Mouse (Mus musculus): Measurements from ENCODE around the gene Nf2. TPM values are rescaled to one million over a fixed set of nuclear protein-coding genes. Genes with fewer than 3 reads are reported as not detected.
"Not testable (repeated sequence)": the region's sequence is repeated elsewhere in the genome, so short reads cannot be mapped to it uniquely, and the experiment has no call there.

The Nf2 gene
- polyA plus RNA-seq, 1 experiment from 2014 or later, result 18.7 TPM

- H3K9ac ChIP-seq (ENCODE audit: low read length); H3K4me1 ChIP-seq (replicated peaks; ENCODE audit: control insufficient read depth, insufficient read depth); H3K27ac ChIP-seq (replicated peaks); H3K36me3 ChIP-seq (ENCODE audit: control insufficient read depth, insufficient read depth, low read length); H3K4me3 ChIP-seq (ENCODE audit: low read depth, low read length); H3K9me3 ChIP-seq (ENCODE audit: control insufficient read depth, low read length); H3K4me2 ChIP-seq (replicated peaks; ENCODE audit: low read depth); ATAC-seq (ENCODE audit: low FRiP score, low TSS enrichment); H3K27me3 ChIP-seq (ENCODE audit: control insufficient read depth, insufficient read depth, low read length); DNase-seq (ENCODE audit: low spot score): not testable (repeated sequence)
- 95% methylated on average over 4 of the region's 4 CpGs for WGBS
- TF ChIP-seq CTCF (IDR thresholded peaks at IDR 0.05; ENCODE audit: low read depth), result peak; percentile 40
Observed at GRCm38 (mm10) chr11:4822446-4822842, 26.9 kb downstream of the Nf2 start.

GRCm38 (mm10) chr11:4821492-4822445, 27.6 kb downstream of the Nf2 start:
- Histone ChIP-seq H3K9me3 (ENCODE audit: control insufficient read depth, low read length) (no peaks in the 10 kb centered on the region), H3K27me3 (ENCODE audit: control insufficient read depth, insufficient read depth, low read length) (no peaks in the 10 kb centered on the region), H3K36me3 (ENCODE audit: control insufficient read depth, insufficient read depth, low read length) (peaks cover 3% of the 10 kb centered on the region), H3K9ac (ENCODE audit: low read length) (no peak overlapping the region), H3K27ac (replicated peaks) (no peak overlapping the region), H3K4me1 (replicated peaks; ENCODE audit: control insufficient read depth, insufficient read depth) (no peaks in the 10 kb centered on the region), H3K4me3 (ENCODE audit: low read depth, low read length) (no peak overlapping the region), H3K4me2 (replicated peaks; ENCODE audit: low read depth) (no peak overlapping the region)
- ATAC-seq (ENCODE audit: low FRiP score, low TSS enrichment) (no peak), DNase-seq (ENCODE audit: low spot score) (no peak)
- 52% methylated on average over 7 of the region's 7 CpGs for WGBS
- no peak for TF ChIP-seq EP300 (optimal IDR thresholded peaks at IDR 0.05)
- TF ChIP-seq CTCF (IDR thresholded peaks at IDR 0.05; ENCODE audit: low read depth), result peak; percentile 76

GRCm38 (mm10) chr11:4814507-4815450, 34.6 kb downstream of the Nf2 start:
- Histone ChIP-seq H3K27ac (replicated peaks) (no peak overlapping the region), H3K9me3 (ENCODE audit: control insufficient read depth, low read length) (no peaks in the 10 kb centered on the region), H3K4me1 (replicated peaks; ENCODE audit: control insufficient read depth, insufficient read depth) (no peaks in the 10 kb centered on the region), H3K4me3 (ENCODE audit: low read depth, low read length) (no peak overlapping the region), H3K36me3 (ENCODE audit: control insufficient read depth, insufficient read depth, low read length) (peaks cover 3% of the 10 kb centered on the region), H3K27me3 (ENCODE audit: control insufficient read depth, insufficient read depth, low read length) (no peaks in the 10 kb centered on the region), H3K9ac (ENCODE audit: low read length) (no peak overlapping the region), H3K4me2 (replicated peaks; ENCODE audit: low read depth) (no peak overlapping the region)
- 88% methylated on average over 7 of the region's 7 CpGs for WGBS
- no peak for TF ChIP-seq CTCF (IDR thresholded peaks at IDR 0.05; ENCODE audit: low read depth)
- TF ChIP-seq EP300 (optimal IDR thresholded peaks at IDR 0.05), result no peak
- ATAC-seq (ENCODE audit: low FRiP score, low TSS enrichment) (no peak), DNase-seq (ENCODE audit: low spot score) (no peak)

- no peak for ATAC-seq (ENCODE audit: low FRiP score, low TSS enrichment)
- TF ChIP-seq CTCF (IDR thresholded peaks at IDR 0.05; ENCODE audit: low read depth) (no peak), EP300 (optimal IDR thresholded peaks at IDR 0.05) (no peak)
- no peaks in the 10 kb centered on the region for H3K27me3 ChIP-seq (ENCODE audit: control insufficient read depth, insufficient read depth, low read length)
Observed at GRCm38 (mm10) chr11:4808311-4808710, 41.0 kb downstream of the Nf2 start.

GRCm38 (mm10) chr11:4806031-4806715, 43.2 kb downstream of the Nf2 start:
- 48% methylated on average over 6 of the region's 6 CpGs for WGBS
- no peak for ATAC-seq (ENCODE audit: low FRiP score, low TSS enrichment)
- Histone ChIP-seq H3K27me3 (ENCODE audit: control insufficient read depth, insufficient read depth, low read length) (no peaks in the 10 kb centered on the region), H3K4me2 (replicated peaks; ENCODE audit: low read depth) (no peak overlapping the region), H3K9me3 (ENCODE audit: control insufficient read depth, low read length) (no peaks in the 10 kb centered on the region), H3K9ac (ENCODE audit: low read length) (no peak overlapping the region), H3K36me3 (ENCODE audit: control insufficient read depth, insufficient read depth, low read length) (peaks cover 4% of the 10 kb centered on the region; the same call in 1 of the 2 replicates), H3K27ac (replicated peaks) (no peak overlapping the region), H3K4me3 (ENCODE audit: low read depth, low read length) (no peak overlapping the region), H3K4me1 (replicated peaks; ENCODE audit: control insufficient read depth, insufficient read depth) (no peaks in the 10 kb centered on the region)
- no peak for TF ChIP-seq EP300 (optimal IDR thresholded peaks at IDR 0.05)
- no peak for TF ChIP-seq CTCF (IDR thresholded peaks at IDR 0.05; ENCODE audit: low read depth)
- DNase-seq (ENCODE audit: low spot score), result no peak

More at GRCm38 (mm10) chr11:4808311-4808710, 41.0 kb downstream of the Nf2 start:
- H3K9me3 ChIP-seq (ENCODE audit: control insufficient read depth, low read length), result no peaks in the 10 kb centered on the region
- H3K9ac ChIP-seq (ENCODE audit: low read length), result no peak overlapping the region
- no peak overlapping the region for H3K4me3 ChIP-seq (ENCODE audit: low read depth, low read length)
- 88% methylated on average over 6 of the region's 6 CpGs for WGBS
- DNase-seq (ENCODE audit: low spot score), result no peak
- no peaks in the 10 kb centered on the region for H3K4me1 ChIP-seq (replicated peaks; ENCODE audit: control insufficient read depth, insufficient read depth)
- no peak overlapping the region for H3K27ac ChIP-seq (replicated peaks)
- no peak overlapping the region for H3K4me2 ChIP-seq (replicated peaks; ENCODE audit: low read depth)
- peaks cover 4% of the 10 kb centered on the region; the same call in 1 of the 2 replicates for H3K36me3 ChIP-seq (ENCODE audit: control insufficient read depth, insufficient read depth, low read length)

All from stomach, postnatal 0 days (tissue).